Mouse (Mus musculus): ENCODE measurements around the gene Adgrg6.

Adgrg6 gene

GRCm38 (mm10) chr10:14544941-14545717, at the start of gene Adgrg6:
TSS of gene Adgrg6 (minus strand) at chr10:14545659.
- DNase-seq, result peak; percentile 7 to 11

DNA sequence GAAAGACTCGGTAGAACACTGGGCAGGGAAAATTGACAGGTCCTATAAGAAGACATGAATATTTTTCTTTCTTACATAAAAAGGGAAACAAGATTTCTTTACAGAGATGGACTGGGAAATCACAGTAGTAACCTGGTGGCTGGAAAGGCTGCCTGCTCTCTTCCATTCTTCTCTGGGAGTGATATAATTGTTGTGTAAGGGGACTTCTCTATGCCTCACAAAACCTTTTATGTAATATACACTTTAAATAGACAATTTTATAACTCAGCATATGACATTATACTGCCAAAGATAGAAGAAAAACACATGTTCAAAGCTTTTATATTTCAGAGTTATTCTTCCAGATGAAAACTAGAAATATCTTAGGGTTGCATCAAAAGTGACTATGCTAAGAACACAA, 46.8 kb upstream of the Adgrg6 start:
- no peak for DNase-seq

DNA sequence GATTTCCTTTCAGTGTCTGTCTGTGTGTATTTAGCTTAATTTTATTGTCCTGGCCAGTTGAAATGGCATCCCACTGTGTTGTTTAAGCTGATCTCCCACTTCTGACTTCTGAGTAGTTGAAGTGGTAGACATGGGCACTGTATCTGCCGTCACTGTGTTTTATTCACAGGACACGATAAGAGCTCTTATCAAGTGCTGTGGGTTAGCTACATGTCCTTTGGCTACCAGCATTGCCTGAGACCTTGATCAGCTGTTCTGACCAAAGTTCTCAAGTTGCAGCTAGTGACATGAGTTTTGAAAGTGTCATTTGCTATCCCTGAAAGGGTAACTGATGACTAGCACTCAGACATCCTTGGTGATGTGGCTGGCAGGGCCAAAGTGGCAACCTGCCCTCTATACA, 45.4 kb upstream of the Adgrg6 start:
- no peak for DNase-seq

DNA sequence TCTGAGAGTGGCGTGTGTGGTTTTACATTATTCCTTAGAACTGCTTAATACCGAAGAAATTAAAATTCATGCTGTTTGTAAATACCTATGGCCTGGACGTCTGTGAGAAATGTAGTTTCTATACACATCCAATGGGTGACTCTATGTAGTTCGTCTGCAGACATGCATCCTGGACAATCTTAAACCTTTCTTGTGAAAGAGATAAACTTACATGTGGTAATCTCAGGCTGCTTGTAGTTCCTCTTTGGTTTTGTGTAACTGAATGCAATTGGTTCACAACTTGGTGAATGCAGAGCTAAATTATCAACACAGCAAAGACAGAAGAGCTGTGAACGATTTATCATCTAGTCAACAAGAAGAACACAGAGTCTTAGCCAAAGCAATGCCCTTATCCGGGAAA, 44.2 kb upstream of the Adgrg6 start:
- DNase-seq, result no peak

GRCm38 (mm10) chr10:14583496-14583895, 38.0 kb upstream of the Adgrg6 start:
- DNase-seq, result no peak

GRCm38 (mm10) chr10:14574255-14574654, 28.8 kb upstream of the Adgrg6 start:
- no peak for DNase-seq

DNA sequence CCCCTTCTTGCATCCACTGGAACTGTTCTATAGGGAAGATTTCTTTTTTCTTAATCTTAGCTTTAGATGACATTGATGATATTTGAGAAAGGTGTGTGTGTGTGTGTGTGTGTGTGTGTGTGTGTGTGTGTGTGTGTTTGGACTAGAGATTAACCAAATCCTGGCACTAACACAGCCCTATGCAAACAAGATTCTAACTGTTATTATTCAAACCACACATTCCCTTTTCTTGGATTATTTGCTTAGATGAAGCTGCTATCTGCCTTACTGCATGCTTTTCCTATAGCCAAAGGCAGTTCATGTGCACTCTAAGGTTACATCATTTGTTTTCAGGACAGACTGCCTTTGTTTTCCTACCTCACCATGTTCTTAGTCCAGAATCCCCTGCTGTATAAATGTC, 25.7 kb upstream of the Adgrg6 start:
- DNase-seq, result no peak

DNA sequence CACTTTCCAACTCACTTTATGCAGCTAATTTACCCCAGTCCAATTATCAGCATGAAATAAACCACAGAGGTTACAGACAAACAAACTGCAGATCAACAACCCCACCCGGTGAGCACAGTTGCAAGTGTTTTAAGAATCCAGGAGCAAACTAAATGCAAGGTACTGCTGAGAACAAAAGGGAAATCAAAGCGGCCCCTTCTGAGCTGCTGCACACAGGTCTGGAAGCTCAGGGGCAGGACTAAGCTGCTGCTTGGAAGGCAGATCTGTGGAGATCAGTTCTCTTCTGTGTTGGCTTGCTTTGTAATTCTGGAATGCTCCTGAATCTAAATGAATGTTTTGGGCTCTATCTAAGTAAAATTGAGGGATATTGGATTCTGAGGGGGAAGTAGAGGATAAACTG, 25.2 kb upstream of the Adgrg6 start:
- no peak for DNase-seq

DNA sequence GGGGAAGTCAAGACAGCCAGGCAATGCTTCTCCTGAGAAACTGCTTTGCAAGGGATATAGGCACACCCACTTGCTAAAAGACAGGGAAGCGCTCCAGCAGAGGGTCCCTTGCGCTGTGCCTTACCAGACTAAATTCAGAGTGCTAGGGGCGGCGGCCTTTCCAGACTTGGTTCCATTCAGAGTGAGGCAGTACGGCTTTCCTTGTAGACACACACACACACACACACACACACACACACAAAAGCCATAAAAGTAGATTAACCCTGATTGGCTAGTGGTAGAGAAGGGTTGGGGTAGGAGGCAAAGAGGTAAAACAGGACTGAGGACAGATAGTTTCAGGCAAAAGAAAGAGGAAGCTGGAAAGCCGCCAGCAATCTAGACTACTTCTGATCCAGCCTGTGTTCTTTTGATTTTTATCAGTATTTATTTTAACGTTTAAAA, 672 bp upstream of the Adgrg6 start:
- peak in 1 of 2 experiments; percentile 2 for DNase-seq

DNA sequence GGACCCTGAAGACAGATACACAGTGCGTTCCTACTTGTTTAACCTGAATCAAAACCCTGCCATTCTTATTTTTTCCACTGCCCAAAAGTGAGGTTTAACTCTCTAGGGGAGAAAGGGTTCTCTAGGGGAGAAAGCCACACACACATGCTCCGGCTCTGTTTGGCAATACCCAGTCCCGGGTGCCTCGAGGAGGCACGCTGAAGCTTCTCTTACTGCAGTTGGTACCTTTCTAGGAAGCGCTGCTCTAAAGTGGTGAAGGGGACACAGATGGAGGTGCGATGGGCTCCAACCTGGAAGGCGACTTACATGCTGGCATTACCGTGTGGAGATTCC, 885 bp downstream of the Adgrg6 start:
- no peak for DNase-seq

DNA sequence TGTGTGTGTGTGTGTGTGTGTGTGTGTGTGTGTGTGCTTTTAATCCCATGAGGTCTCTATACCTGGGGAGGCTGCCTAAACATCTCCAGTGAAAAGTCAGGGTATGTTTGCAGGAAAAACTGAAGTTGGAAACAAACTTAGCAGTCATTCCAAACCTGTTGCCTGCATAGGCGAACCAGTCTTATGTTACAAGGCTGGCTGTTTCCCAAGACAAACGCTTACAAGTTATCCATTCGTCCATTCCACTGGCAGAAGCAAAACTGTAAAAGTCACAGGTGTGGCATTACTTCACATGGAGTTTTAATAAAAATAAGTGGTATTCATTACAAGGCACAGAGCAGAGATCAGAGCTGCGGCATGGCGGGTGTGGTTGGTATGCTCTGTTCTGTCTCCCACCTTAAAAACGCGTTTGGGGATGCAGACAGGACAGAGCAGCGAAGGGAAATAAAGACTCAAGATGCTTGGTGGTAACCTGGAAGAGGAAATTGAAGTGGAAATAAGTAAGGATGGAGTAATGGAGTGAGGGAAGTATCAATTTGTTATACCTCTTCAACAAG, 1.9 kb downstream of the Adgrg6 start:
- no peak for DNase-seq

GRCm38 (mm10) chr10:14537102-14537501, 8.4 kb downstream of the Adgrg6 start:
- DNase-seq, result no peak

GRCm38 (mm10) chr10:14531090-14531489, 14.4 kb downstream of the Adgrg6 start:
- DNase-seq, result no peak

GRCm38 (mm10) chr10:14530670-14531069, 14.8 kb downstream of the Adgrg6 start:
- DNase-seq, result no peak

DNA sequence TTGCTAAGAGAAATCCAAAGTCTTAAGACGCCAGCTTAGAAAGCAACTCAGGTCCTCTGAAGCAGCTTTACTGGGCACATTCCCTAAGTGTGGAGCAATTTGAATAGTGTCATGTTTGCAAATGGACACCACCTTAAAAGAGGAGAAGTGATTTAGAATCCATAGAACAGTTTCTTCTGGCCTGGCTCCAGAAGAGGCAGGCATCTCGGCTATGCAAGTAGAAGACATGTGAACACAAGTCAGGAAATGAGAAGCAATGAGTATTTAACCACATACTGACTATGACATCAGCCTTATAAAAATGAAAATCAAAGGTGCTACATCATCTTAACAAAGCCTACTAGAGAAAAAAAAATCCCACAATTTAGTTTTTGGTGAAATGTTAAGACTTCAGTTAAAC, 17.7 kb downstream of the Adgrg6 start:
- DNase-seq, result no peak

DNA sequence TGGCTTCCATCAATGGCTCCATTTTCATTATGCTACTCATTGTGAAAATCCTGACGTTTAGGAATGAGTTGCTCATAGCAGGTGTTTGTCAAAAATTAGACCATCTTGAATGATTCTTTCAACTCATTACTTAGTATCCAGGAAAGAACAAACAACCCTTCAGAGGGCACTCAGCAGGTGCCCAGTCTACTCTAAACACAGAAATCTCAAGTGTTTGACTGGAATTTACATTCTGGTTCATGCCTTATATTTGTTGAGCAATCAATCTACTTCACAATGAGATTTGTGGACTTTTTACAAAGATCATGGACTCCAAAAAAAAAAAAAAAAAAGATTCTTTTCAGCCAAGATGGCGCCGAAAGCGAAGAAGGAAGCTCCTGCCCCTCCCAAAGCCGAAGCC, 22.7 kb downstream of the Adgrg6 start:
- no peak for DNase-seq

- DNase-seq, result no peak
These were observed 24.4 kb downstream of the Adgrg6 start for GRCm38 (mm10) chr10:14520912-14521675.

- DNase-seq, result no peak
These were observed 27.6 kb downstream of the Adgrg6 start for GRCm38 (mm10) chr10:14517909-14518308.

DNA sequence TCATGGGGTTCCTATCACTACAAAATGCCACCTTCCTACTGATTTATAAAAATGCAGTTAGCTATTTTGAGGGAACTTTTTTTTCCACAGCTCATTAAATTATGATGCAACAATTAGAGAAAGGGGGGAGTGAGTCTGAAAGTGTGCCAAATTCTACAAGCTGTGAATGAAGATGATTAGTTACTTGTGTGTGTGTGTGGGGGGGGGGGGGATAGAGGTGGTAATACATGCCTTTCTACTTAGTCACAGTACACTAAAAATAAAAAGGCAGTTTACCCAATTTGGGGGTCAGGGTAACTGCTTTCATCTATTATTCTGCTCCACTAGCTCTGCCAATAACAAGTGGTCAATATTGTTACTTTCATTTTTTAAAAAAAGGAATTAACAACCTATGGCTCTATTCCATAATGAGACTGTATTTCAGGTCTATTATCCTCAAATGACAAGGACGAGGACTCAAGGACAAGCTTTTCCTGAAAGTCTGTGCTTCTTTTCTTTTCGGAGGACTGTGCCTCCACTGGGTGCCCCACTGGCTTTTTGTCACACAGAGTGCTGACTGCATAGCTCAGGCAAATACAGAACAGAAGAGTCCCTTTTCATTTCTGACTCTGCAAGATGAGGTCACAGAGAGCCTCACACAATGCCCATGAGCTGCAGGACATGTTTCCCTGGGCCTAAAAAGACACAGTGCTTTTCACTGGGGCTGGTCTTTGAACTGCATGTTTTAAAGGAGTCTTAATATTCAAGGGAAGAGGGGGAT, 33.4 kb downstream of the Adgrg6 start:
- DNase-seq, result no peak

DNA sequence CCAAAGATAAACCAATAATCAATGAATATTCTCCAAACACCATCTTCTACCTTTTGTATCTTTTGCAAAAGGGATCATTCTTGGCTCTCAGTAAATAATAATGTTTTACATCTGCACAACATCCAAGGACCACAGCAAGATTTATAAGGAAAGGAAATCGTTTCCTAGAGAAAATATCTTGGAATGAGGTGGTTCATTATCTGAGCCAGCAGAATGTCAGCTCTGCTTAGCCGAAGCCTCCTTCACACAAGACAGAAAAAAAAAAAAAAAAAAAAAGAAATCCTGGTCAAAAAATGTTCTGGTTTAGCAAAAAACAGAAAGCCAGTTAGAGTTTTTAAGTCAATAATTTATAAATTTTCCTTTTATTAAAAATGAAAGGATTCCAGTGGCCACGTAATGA, 34.3 kb downstream of the Adgrg6 start:
- no peak for DNase-seq

DNA sequence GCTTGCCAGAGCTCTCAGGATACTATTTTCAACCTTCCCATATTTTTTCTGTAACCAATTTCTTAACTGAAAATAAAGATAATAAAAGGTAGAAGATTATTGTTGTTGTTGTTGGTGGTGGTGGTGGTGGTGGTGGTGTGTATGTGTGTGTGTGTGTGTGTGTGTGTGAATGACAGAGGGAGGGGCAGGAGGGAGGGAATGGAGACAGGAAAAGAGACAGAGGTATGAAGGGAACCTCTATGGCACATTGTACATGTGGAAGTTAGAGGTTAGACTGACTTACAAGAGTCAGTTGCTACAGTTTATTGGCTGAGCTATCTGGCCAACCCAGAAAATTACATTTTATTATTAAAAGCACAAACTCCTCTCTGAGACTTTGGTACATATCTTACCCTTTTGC, 49.8 kb downstream of the Adgrg6 start:
- DNase-seq, result no peak

DNA sequence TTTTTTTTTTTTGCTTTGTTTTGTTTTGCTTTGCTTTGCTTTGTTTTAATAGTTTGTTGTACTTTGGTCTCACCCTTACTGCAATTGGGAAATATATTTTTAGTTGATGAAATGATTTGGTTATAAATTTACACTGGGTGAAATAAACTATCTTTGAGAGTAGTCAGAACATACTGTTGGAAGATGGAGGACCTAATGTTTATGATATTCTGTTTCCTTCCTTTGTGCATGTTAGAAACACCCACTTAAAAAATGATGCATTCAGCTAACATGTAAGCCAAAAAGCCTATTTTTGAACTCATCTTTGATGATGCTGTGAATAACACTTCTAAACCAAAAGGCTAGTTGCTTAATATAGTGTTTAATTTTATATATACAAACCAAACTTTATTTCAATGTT, 50.3 kb downstream of the Adgrg6 start:
- no peak for DNase-seq

DNA sequence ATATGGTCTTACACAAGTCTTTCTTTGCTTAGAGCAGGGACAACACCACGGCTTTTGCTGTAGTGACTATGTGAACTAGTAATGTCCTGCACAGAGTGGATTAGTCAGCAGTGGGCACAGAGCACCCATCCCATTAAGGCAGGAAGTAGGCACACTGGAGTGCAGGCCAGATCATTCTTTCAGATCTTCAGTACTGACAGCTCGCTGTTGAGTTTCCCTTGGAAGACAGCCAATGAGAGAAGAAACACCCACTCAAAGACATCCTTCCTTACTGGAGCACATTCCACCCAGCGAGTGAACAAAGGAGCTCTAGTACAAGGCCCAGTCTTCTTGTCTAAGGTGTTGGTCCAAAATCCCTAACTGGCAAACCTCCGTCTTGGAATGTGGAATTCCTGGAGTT, 53.6 kb downstream of the Adgrg6 start:
- peak in 1 of 2 experiments; percentile 2 for DNase-seq
